Mouse (Mus musculus) brain, adult 2 months (tissue): ENCODE results near the gene Msrb2.

Experiments used
- DNase-seq: peaks from one replicate; pipeline ENCODE4 v3.0.0; 2011; ENCODE audit warnings: low read depth, low spot score

Gene Msrb2

GRCm38 (mm10) chr2:19371390-19372158, at the start of gene Msrb2:
TSS of gene Msrb2 (plus strand) at chr2:19371440.
- DNase-seq = peak; percentile 79

GRCm38 (mm10) chr2:19322448-19322847, 48.8 kb upstream of the Msrb2 start:
- no peak for DNase-seq

GRCm38 (mm10) chr2:19326376-19326775, 44.9 kb upstream of the Msrb2 start:
- no peak for DNase-seq

GRCm38 (mm10) chr2:19327811-19328210, 43.4 kb upstream of the Msrb2 start:
- DNase-seq = no peak

GRCm38 (mm10) chr2:19343901-19344635, 27.2 kb upstream of the Msrb2 start:
- DNase-seq = peak; percentile 88

GRCm38 (mm10) chr2:19344636-19345413, 26.4 kb upstream of the Msrb2 start:
- peak; percentile 96 for DNase-seq

- DNase-seq = no peak
These were observed 25.8 kb upstream of the Msrb2 start for GRCm38 (mm10) chr2:19345414-19345964.

GRCm38 (mm10) chr2:19348454-19348853, 22.8 kb upstream of the Msrb2 start:
- DNase-seq = no peak

GRCm38 (mm10) chr2:19350167-19350566, 21.1 kb upstream of the Msrb2 start:
- DNase-seq = no peak

- DNase-seq = no peak
These were observed 19.5 kb upstream of the Msrb2 start for GRCm38 (mm10) chr2:19351615-19352253.

GRCm38 (mm10) chr2:19353158-19353557, 18.1 kb upstream of the Msrb2 start:
- DNase-seq = no peak

GRCm38 (mm10) chr2:19362880-19363279, 8.4 kb upstream of the Msrb2 start:
- DNase-seq = no peak

- no peak for DNase-seq
These were observed 4.8 kb upstream of the Msrb2 start for GRCm38 (mm10) chr2:19366426-19366825.

- no peak for DNase-seq
These were observed 4.1 kb upstream of the Msrb2 start for GRCm38 (mm10) chr2:19367114-19367513.

GRCm38 (mm10) chr2:19373695-19374094, 2.5 kb downstream of the Msrb2 start:
- DNase-seq = no peak

- no peak for DNase-seq
These were observed 9.3 kb downstream of the Msrb2 start for GRCm38 (mm10) chr2:19380446-19380950.

- DNase-seq = no peak
These were observed 9.7 kb downstream of the Msrb2 start for GRCm38 (mm10) chr2:19380986-19381385.

- DNase-seq = no peak
These were observed 11.0 kb downstream of the Msrb2 start for GRCm38 (mm10) chr2:19382206-19382605.

GRCm38 (mm10) chr2:19383006-19383405, 11.8 kb downstream of the Msrb2 start:
- DNase-seq = no peak

GRCm38 (mm10) chr2:19385772-19386171, 14.5 kb downstream of the Msrb2 start:
- no peak for DNase-seq
